Mouse (Mus musculus) ovary, postnatal 14 days (tissue): ENCODE results near the gene Nhlh2.

Source experiments
- DNase-seq: peaks from one replicate; pipeline ENCODE4 v3.0.0; 2022; ENCODE audit warnings: low spot score

Nhlh2 gene

GRCm38 (mm10) chr3:102025659-102026058 lies 15.8 kb downstream of the Nhlh2 start:
- DNase-seq: no peak

- DNase-seq: no peak
Observed at GRCm38 (mm10) chr3:102027880-102028279, 18.0 kb downstream of the Nhlh2 start.

GRCm38 (mm10) chr3:102037806-102038205 lies 27.9 kb downstream of the Nhlh2 start:
- DNase-seq: no peak

- DNase-seq: no peak
Observed at GRCm38 (mm10) chr3:102038608-102039007, 28.7 kb downstream of the Nhlh2 start.

- DNase-seq: no peak
Observed at GRCm38 (mm10) chr3:102041632-102042031, 31.8 kb downstream of the Nhlh2 start.

- no peak for DNase-seq
Observed at GRCm38 (mm10) chr3:102045071-102045470, 35.2 kb downstream of the Nhlh2 start.

GRCm38 (mm10) chr3:102047532-102047931 lies 37.7 kb downstream of the Nhlh2 start:
- no peak for DNase-seq

- no peak for DNase-seq
Observed at GRCm38 (mm10) chr3:102049207-102050104, 39.6 kb downstream of the Nhlh2 start.

GRCm38 (mm10) chr3:102052036-102052435 lies 42.2 kb downstream of the Nhlh2 start:
- DNase-seq: no peak

- no peak for DNase-seq
Observed at GRCm38 (mm10) chr3:102053293-102053692, 43.4 kb downstream of the Nhlh2 start.

- DNase-seq: no peak
Observed at GRCm38 (mm10) chr3:102055878-102056277, 46.0 kb downstream of the Nhlh2 start.

GRCm38 (mm10) chr3:102060065-102060464 lies 50.2 kb downstream of the Nhlh2 start:
- no peak for DNase-seq

GRCm38 (mm10) chr3:102061923-102062670 lies 52.2 kb downstream of the Nhlh2 start:
- peak; percentile 64 for DNase-seq

- no peak for DNase-seq
Observed at GRCm38 (mm10) chr3:102062671-102063010, 52.8 kb downstream of the Nhlh2 start.

- DNase-seq: no peak
Observed at GRCm38 (mm10) chr3:102063273-102064120, 53.6 kb downstream of the Nhlh2 start.

- no peak for DNase-seq
Observed at GRCm38 (mm10) chr3:102064566-102064965, 54.7 kb downstream of the Nhlh2 start.
